9 mouse cellular contexts compared by ENCODE assay signal in the genomic region with DNA sequence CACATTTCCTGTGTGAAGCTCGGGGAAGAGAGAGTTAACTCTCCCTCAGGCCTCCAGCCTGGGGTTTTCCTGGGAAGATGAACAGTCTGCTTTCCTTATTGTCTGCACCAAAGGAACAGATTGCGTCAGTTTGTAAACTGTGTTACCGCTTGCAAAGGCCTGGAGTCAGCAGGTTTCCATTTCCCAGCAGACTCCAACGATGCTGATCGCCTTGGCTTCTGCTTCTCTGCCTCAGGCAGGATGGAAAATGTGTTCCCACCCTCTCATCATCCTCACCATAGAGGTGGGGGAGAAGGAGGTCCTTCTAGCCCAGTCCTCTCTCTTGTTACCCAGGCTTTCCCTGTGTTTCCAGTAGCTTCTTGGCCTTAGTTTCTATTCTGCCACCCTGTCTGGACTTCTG. TPM values are rescaled to one million over a fixed set of nuclear protein-coding genes. Genes with fewer than 3 reads are reported as not detected.
DNase-seq lines count a peak whose midpoint lies in the region; ATAC-seq and TF ChIP-seq lines count a peak whose summit lies in the region.
"Had no signal": no experiment of that assay in that cellular context is flagged by ENCODE, and none has a peak within 500 bp of the region (broad histone marks: within the 10 kb centered on the region; RNA-seq: fewer than 3 reads in every experiment).

No protein-coding gene starts in this region.

- H3K36me3 ChIP-seq in kidney, adult 2 months (ENCODE audit: control insufficient read depth, insufficient read depth, low read length), result no peaks in the 10 kb centered on the region
- H3K36me3 ChIP-seq in forebrain, embryonic 14.5 days (ENCODE audit: control insufficient read depth, insufficient read depth, low read length), result no peaks in the 10 kb centered on the region

- TF ChIP-seq CTCF in kidney, adult 2 months (conservative IDR thresholded peaks at IDR 0.05; ENCODE audit: insufficient read depth, insufficient read length, low read depth, low read length), result no peak

- H3K27ac ChIP-seq in kidney, adult 2 months (ENCODE audit: insufficient read depth, low read depth, low read length), result no peak overlapping the region
- H3K27ac ChIP-seq in forebrain, embryonic 14.5 days (ENCODE audit: low read depth, low read length), result no peak overlapping the region

- H3K4me2 ChIP-seq in forebrain, embryonic 14.5 days (ENCODE audit: low read length), result no peak overlapping the region

- H3K4me1 ChIP-seq in kidney, adult 2 months (ENCODE audit: control insufficient read depth, insufficient read depth, low read length), result no peaks in the 10 kb centered on the region
- peaks cover 15% of the 10 kb centered on the region for H3K4me1 ChIP-seq in forebrain, embryonic 14.5 days (ENCODE audit: control insufficient read depth, insufficient read depth, low read length)

- H3K9me3 ChIP-seq in forebrain, embryonic 14.5 days (replicated peaks; ENCODE audit: control insufficient read depth, low read length), result no peaks in the 10 kb centered on the region
- H3K9me3 ChIP-seq: G1E had no signal

- no peak for TF ChIP-seq POLR2A in kidney, adult 2 months (IDR thresholded peaks at IDR 0.05; ENCODE audit: low read depth, low read length)

- H3K27me3 ChIP-seq in kidney, adult 2 months (replicated peaks; ENCODE audit: control insufficient read depth, insufficient read depth, low read length), result no peaks in the 10 kb centered on the region
- H3K27me3 ChIP-seq in forebrain, embryonic 14.5 days (replicated peaks; ENCODE audit: control insufficient read depth, insufficient read depth, low read length), result no peaks in the 10 kb centered on the region

- 60% methylated on average over 5 of the region's 5 CpGs for WGBS in kidney, adult 2 months
- WGBS in forebrain, embryonic 14.5 days, result 18% methylated on average over 5 of the region's 5 CpGs

- no peak overlapping the region for H3K4me3 ChIP-seq in kidney, adult 2 months (ENCODE audit: insufficient read depth, low read depth, low read length)
- H3K4me3 ChIP-seq in forebrain, embryonic 14.5 days (ENCODE audit: low read depth, low read length), result no peak overlapping the region

- peak; percentile 76 for ATAC-seq in forebrain, embryonic 14.5 days

- no peak overlapping the region for H3K9ac ChIP-seq in forebrain, embryonic 14.5 days (ENCODE audit: low read length)

- peak; percentile 17 for DNase-seq in kidney, adult 2 months
- no peak for DNase-seq in kidney, adult 9 months
- DNase-seq in brain, adult 2 months (ENCODE audit: low read depth, low spot score), result peak; percentile 80
- DNase-seq in forebrain, embryonic 14.5 days (ENCODE audit: low spot score), result peak; percentile 87
- DNase-seq in lung, postnatal 36 days, result peak; percentile 30
- no peak for DNase-seq in thymus, postnatal 36 days
- DNase-seq in embryo, embryonic 10.5 days (ENCODE audit: low spot score), result no peak
- no peak for DNase-seq in right cerebral cortex, postnatal 25 days

RNA-seq across cellular contexts. Expression of gene Lrrc4, which starts 33.1 kb away (rescaled TPM):
- polyA plus RNA-seq in kidney, adult 2 months (2012; rRNA removed), result 0.54 and 0.56 TPM in 2 replicates
- 5.8 and 7.6 TPM in 2 replicates for polyA plus RNA-seq in forebrain, embryonic 14.5 days (2014; fragmentation: Nextera tagmentation; extraction: Ambion mirVana)
- polyA plus RNA-seq: G1E had no signal

Comparison
In these comparisons a context has a peak if more than half of its experiments do, and no peak if none do; other contexts are left out.
1. DNase-seq: peak in kidney, adult 2 months (single experiment), brain, adult 2 months (single experiment), forebrain, embryonic 14.5 days (single experiment) and lung, postnatal 36 days (single experiment); none in kidney, adult 9 months (single experiment), thymus, postnatal 36 days (0 of 2), embryo, embryonic 10.5 days (single experiment) and right cerebral cortex, postnatal 25 days (single experiment).